Mouse (Mus musculus) cortical plate, adult 2 months (tissue): ENCODE measurements around the gene Mars. TPM values are rescaled to one million over a fixed set of nuclear protein-coding genes. Genes with fewer than 3 reads are reported as not detected.
A peak's percentile ranks its signal among the peaks of the same experiment; 100 is the strongest.

ENCODE experiments used
- H3K27ac ChIP-seq: fragments of 200-500 bp; 2 replicates; pipeline ENCODE4 v1.5.1; 2012; ENCODE audit warnings: low read length, control low read depth, inconsistent platforms; ENCODE audit not compliant: insufficient read depth
- H3K4me1 ChIP-seq: fragments of 200-500 bp; 2 replicates; pipeline ENCODE4 v1.6.1; 2011; ENCODE audit warnings: low read length; ENCODE audit not compliant: control insufficient read depth, insufficient read depth
- H3K4me3 ChIP-seq: fragments of 200-500 bp; 2 replicates; pipeline ENCODE4 v1.5.1; 2011; ENCODE audit warnings: mild to moderate bottlenecking, low read length, control low read depth; ENCODE audit not compliant: insufficient read depth
- CTCF ChIP-seq: fragments of 200-500 bp; IDR thresholded peaks from 2 replicates; pipeline ENCODE4 v1.5.1; 2011; ENCODE audit warnings: mild to moderate bottlenecking, control low read depth, low read length; ENCODE audit not compliant: insufficient read depth; ENCODE audit errors: extremely low read depth
- POLR2A ChIP-seq: fragments of 200-500 bp; IDR thresholded peaks from 2 replicates; pipeline ENCODE4 v1.6.1; 2011; ENCODE audit warnings: mild to moderate bottlenecking, low read length, control low read depth; ENCODE audit not compliant: insufficient read depth; ENCODE audit errors: extremely low read depth
- polyA plus RNA-seq: library from polyadenylated mRNA; depleted of rRNA; stranded (reverse); fragments of >200 nt; gene quantifications from 2 replicates; pipeline ENCODE4 v1.2.3, GENCODE M21; 2012

Mars gene
- polyA plus RNA-seq, 1 experiment, result 75.6 TPM

DNA sequence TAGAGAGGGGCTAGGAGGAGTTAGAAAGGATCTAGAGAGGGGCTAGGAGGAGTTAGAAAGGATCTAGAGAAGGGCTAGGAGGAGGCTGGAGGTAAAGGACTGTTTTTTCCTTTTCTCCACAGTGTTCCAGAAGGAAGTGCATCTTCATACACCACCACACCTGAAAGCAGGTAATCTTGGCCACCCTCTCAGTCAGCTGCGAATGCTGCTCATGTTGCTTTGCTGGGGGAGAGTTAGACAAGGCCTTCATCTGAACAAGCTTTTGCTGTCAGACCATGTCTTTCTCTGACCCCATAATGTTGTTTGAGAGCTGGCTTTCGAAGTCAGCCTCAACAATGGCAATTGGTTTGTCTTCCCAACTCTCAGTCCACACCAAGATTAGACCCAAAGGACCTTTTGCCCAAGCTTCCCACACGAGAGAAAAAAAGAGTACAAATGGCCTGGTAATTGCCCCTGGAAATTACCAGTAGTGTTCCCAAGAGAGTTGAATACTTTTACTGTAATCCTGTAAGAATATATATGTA lies 17.9 kb downstream of the Mars start:
- TF ChIP-seq CTCF (no peak), POLR2A (no peak)
- H3K27ac ChIP-seq, result no peak overlapping the region
- peaks cover 5% of the 10 kb centered on the region for H3K4me1 ChIP-seq
- no peak overlapping the region for H3K4me3 ChIP-seq

DNA sequence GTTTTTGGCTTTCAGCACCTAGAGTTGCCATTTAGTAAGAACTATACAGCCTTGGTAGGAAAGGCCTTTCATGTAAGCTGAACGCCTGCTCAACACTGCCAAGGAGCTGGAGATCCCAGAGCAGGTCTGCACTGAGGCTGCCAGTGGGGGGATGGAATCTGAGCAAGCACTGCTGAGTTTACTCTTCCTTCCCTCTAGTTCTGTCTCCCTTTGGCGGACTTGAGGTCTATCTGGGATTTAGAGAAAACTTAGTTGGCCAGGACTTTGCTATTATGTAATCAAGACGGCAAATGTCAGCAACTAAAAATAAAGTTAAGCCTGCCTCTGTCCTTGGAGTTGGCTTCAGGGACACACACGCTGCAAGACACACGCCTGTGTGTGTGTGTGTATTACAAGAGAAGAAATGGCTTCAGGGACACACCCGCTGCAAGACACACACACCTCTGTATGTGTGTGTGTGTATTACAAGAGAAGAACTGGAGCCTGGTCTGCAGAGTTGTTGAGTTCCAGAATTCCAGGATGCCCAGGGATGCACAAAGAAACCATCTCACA lies 18.5 kb downstream of the Mars start:
- Histone ChIP-seq H3K4me1 (peaks cover 5% of the 10 kb centered on the region), H3K27ac (no peak overlapping the region), H3K4me3 (no peak overlapping the region)
- TF ChIP-seq CTCF (no peak), POLR2A (no peak)

DNA sequence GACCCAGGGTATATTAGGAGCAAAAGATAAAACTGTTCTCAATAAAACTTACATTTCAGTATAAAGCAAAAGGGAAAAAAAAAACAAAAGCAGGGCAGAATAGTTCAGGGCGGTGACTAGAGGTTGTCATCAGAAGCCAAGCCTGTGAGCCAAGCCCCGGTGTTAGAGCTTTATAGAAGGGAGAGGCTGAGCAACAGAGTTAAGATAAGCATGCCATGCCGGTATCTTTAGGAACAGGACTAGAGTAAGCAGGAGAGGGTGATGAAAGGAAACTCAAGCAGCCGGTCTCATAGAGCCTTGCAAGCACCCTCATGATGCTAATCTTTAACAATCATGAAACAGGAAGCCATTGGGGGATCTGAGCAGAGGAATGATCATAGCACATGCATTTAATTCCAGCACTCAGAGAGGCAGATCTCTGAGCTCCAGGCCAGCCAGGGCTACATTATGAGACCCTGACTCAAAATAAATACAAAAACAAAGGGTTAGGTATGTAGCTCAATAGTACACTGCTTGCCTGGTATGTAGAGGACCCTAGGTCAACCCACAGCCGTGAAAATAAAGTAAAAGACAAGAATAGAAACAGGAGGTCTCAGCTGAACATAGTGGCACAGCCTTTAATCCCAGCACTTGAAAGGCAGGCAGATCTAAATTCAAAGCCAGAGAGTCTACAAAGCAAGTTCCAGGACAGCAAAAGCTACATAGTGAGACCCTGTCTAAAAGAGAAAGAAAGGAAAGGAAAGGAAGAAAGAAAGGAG lies 19.5 kb downstream of the Mars start:
- no peak for TF ChIP-seq CTCF
- TF ChIP-seq POLR2A, result no peak
- Histone ChIP-seq H3K27ac (no peak overlapping the region), H3K4me3 (peak overlapping the region; percentile 65), H3K4me1 (peaks cover 8% of the 10 kb centered on the region)

DNA sequence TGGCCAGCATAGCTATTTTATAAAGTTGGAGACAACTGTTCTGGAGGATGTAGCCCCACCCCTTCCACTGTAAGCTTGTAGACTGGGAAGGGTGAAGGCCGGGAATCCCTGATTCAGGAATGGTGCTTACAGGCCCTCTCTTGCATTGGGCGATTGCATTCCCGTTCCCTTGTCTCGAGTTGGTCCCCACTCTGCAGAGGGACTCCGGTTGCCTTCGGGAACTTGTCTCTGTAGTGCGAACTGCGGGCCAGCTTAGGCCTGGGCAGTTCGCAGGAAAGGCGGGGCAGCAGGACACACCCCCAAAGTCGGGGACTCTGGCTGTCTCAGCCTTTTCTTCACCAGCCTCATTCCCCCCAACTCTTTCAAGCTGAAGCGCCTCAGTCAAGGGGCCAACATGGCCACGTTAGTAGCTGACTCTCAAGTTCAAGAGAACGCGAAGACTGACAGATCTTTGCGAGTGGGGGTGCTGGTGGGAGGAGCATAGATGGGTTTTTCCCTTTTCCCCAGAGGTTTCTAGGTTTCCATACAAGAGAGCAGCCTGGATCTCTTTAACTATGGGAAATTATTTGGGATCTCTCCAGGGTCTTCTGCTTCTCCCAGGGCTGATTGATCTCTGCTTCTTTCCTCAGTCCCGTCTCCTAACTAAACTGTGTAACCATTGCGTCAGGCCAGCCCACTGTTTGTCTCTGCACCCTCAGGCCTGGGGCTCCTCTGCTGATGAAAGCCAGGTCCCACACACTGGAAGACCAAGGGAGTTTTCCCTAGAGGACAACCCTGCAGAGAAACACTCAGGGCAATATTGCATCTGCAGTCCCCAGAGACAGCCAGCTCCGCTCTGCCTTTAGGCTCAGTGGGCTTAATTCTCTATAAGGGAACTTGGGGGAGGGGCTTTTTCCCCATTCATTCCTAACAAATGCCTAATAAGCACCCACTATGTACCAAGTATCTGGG lies 20.4 kb downstream of the Mars start:
- no peak for TF ChIP-seq POLR2A
- no peak for TF ChIP-seq CTCF
- Histone ChIP-seq H3K4me3 (peak overlapping the region; percentile 65), H3K27ac (peak overlapping the region; percentile 10), H3K4me1 (peaks cover 10% of the 10 kb centered on the region)

DNA sequence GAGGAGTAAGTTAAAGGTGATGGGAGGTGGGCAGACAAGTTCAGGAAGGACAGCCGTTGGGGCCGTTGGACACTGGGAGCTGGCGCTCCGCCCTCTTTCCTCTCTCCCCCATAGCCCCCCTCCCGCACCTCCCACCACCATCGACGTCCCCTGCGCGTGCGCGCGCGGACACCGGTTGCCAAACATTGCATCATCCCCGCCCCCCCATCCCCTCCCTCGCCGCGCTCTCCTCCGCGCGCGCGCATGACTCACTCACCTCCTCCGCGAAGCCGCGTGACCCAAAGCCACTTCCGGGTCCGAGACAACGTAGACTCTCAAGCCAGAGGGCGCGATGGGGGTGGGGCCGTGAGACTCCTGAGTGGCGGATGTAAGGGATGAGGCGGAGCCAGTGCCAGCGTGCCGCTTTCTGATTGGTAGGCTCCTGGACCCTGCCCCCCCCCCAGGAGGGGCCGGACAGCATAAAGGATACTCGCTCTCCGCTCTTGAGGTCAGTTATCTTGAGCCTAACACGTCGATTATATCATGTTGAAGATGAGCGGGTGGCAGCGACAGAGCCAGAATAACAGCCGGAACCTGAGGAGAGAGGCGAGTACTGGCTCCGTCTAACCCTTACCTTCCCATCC lies 21.2 kb downstream of the Mars start:
- Histone ChIP-seq H3K4me3 (peak overlapping the region; percentile 65), H3K4me1 (peaks cover 10% of the 10 kb centered on the region)
- TF ChIP-seq POLR2A (peak; percentile 97), CTCF (no peak)

DNA sequence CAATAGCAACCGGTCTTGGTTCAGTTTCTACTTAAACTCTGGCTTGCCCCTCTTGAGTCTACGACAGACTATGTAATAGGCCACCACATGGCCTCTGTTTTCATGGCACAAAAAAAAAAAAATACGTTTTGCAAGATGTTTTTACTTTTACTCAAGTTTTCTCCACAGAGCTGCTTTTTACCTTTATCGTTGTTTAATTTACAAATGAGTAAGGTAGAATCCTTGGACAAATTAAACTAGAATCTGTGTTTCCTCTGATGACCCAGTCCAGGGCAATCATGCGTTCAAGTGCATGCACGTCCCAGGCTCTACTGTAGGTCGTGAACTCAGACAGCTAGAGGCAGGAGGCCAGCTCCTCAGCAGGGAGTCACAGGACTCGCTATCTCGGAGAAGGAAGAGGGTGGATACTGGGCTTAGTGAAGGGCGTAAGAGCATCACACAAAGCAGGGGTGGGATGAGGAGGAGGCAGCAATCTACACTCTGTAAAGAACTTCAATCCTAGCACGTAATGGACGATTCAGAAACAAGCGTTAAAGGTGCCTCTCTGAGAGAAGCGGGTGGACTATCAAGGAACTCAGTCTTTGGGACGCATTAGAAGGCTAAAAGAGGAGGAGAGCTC lies 21.9 kb downstream of the Mars start:
- H3K27ac ChIP-seq, result peak overlapping the region; percentile 98
- H3K4me3 ChIP-seq, result peak overlapping the region; percentile 65
- peaks cover 10% of the 10 kb centered on the region for H3K4me1 ChIP-seq
- TF ChIP-seq POLR2A (no peak), CTCF (no peak)

More for the DNA sequence above, 21.2 kb downstream of the Mars start:
- peak overlapping the region; percentile 98 for H3K27ac ChIP-seq

DNA sequence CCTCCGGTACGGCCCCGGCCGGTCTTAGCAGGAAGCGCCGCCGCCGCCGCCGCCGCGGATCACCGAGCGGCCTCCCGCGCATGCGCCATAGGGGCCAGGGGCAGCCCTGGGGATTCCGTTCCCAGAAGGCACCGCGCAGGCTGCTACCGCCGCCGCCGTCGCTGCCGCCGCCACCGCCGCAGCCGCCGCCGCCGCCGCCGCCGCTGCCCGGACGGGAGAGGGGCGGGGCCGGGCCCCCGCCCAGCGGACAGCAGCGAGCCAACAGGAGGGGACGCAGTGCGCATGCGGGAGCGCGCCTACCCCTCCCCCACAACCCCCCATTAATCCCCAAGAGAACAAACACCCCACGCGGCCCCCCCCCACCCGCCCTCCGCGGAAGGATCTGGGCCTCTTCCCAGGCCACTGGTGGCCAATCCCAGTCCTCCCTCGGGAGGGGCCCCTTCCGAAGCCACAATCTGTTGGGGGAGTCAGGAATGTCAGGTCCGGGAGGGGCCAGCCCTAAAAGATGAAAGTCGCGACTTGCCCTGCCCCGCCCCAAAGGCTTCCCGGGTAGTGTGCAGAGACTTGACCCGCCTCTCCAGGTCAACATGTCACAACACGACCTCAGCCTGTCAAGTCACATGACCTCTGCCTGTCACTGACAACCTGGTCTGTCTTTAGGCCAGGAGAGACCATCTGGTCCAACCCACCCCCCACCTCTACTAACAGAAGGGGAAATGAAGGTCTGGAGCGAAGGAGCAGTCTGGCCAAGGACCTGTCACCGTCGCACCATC lies 22.6 kb downstream of the Mars start, which contains the start of gene Mbd6:
Gene Mbd6 (minus strand): TSS at position 219 of the 773 bp plus-strand sequence.
- Histone ChIP-seq H3K4me1 (peaks cover 10% of the 10 kb centered on the region), H3K4me3 (peak within 1 kb of the TSS; percentile 65), H3K27ac (peak within 1 kb of the TSS; percentile 98)
- no peak for TF ChIP-seq CTCF
- TF ChIP-seq POLR2A, result no peak

DNA sequence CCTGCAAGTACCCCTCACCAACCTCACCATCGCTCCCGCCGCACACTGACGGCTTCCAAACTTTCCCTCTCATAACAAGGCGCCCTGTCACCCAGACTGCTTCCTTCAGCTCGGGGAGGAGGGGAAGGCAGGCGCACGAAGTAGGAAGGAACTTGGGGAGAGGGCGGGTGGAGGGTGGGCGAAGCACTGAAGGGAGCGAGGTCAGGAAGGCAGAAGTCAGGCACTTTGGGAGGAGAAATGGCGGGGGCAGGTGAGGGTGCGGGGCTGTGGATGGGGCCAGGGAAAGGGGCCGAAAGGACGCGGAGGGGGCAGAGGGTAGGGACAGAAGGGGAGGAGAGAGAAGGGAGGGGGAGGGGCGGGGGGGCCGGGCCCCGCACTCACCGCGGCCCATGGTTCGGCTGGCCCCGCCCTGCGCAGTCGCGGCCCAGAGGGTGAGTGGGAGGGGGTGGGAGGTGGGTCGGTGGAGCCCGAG lies 23.2 kb downstream of the Mars start:
- TF ChIP-seq CTCF (no peak), POLR2A (no peak)
- H3K27ac ChIP-seq, result 0 out of 2 replicates have a peak overlapping the region, but pooled peaks have one; percentile 49
- H3K4me3 ChIP-seq, result peak overlapping the region; percentile 65
- peaks cover 9% of the 10 kb centered on the region for H3K4me1 ChIP-seq
